Mouse (Mus musculus) retina, adult 2 months (tissue): ENCODE measurements at regions not wholly inside any gene's neighbourhood (a gene's known extent, or its start where the extent isn't known, plus 50 kb on each side); places are given as distances from the start of the nearest gene placed in this dataset.

ENCODE experiments used
- DNase-seq: peaks from one replicate; pipeline ENCODE4 v3.0.0-alpha.2; 2012; ENCODE audit warnings: low read depth, low spot score

GRCm38 (mm10) chr9:84295891-84296290, 370.9 kb downstream of the Bckdhb start:
- no peak for DNase-seq

DNA sequence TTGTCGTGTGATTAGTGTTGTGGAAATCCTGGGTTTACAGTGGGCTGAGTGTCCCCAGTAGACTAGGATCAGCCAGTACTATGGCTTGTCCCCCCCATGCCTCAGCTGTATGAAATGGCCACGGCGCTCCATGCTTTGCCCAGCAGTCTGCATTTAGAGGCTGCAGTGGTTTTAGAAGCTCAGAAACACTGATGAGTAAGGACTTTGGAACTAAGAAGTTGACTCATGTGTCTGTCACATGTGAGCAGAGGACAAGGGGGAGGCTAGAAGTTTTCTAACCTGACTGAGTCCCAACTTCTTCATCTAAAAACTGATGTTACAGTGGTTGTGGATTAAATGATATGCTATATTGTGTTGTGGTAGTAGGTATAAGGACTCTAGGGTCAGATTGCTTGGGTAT, 371.5 kb downstream of the Bckdhb start:
- DNase-seq = no peak

- no peak for DNase-seq
Observed at GRCm38 (mm10) chr9:84304398-84304797, 379.5 kb downstream of the Bckdhb start.

- no peak for DNase-seq
Observed at GRCm38 (mm10) chr9:84318811-84319210, 393.9 kb downstream of the Bckdhb start.

- DNase-seq = no peak
Observed at GRCm38 (mm10) chr9:84319338-84319737, 394.4 kb downstream of the Bckdhb start.

DNA sequence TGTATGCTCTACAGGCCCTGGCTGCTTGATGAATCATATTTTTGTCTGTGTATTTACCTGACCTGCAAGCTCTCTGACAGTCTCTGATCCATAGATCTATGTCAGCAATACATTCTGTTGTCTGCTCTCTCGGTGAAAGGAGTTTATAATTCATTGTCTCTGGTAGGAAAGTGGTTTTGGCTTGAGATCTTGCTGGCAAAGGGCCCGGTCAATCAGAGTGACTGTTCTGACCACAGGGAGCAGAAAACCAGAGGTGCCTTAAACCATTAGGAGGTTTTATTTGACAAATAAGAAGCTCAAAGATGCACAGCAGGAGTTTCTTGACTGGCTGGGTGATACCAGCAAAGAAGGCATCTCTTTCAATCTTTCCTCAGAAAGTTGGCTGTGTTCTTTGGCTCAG, 398.2 kb downstream of the Bckdhb start:
- DNase-seq = no peak

GRCm38 (mm10) chr9:84331083-84331602, 406.2 kb downstream of the Bckdhb start:
- DNase-seq = no peak

DNA sequence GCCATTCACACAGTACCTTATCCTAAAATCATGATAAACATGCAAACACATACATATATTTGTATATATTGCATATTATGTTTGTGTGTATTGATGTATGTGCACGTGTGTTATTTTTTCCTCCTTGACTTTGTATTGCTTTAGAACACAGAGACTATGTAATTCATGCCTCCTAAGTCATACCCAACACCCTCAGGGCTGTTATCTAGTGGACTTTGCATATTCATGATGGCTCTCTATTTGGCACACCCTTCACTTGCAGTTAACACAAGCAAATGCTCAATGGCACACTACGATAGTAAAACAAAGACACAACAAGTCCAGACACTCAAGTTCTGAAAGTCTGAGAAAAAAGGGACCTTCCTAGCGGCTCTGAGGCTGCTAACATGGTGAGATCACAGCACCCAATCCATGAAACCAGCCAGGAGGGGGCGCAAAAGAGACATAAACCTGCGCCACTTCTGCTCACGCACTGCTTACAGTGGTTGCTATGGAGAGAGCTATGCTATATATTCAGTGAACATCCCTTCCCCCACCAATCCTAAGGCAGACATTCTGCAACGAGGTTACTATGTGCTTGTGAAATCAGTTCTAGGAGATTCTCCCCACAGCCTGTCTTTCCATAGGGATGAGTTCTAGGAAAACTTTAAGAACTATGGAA, 418.6 kb downstream of the Bckdhb start:
- DNase-seq = peak; percentile 28

DNA sequence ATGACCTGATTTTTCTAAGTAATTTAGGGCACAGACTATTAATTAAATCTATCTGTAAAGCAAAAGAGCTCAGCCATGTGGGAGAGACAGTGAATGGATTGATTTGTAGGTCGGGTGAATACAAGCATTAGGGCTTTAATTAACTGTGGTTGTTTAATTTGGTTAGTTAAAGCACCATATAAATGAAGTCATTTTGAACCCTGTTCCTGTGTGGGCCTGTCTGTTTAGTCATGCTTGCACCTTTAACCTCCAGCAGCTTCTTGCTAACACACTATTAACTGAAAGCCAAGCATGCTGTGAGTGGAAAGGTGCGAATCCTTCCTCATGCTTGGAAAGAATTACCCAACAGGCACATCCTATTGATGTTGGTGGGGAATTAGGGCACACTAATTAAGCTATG, 425.3 kb downstream of the Bckdhb start:
- no peak for DNase-seq

- DNase-seq = no peak
Observed at GRCm38 (mm10) chr9:84354409-84354808, 429.5 kb downstream of the Bckdhb start.

- DNase-seq = no peak
Observed at GRCm38 (mm10) chr9:84356167-84356566, 431.2 kb downstream of the Bckdhb start.

GRCm38 (mm10) chr9:84359879-84360278, 434.9 kb downstream of the Bckdhb start:
- no peak for DNase-seq

GRCm38 (mm10) chr9:84360484-84360883, 435.5 kb downstream of the Bckdhb start:
- no peak for DNase-seq

- no peak for DNase-seq
Observed at GRCm38 (mm10) chr9:84363478-84363877, 438.5 kb downstream of the Bckdhb start.

DNA sequence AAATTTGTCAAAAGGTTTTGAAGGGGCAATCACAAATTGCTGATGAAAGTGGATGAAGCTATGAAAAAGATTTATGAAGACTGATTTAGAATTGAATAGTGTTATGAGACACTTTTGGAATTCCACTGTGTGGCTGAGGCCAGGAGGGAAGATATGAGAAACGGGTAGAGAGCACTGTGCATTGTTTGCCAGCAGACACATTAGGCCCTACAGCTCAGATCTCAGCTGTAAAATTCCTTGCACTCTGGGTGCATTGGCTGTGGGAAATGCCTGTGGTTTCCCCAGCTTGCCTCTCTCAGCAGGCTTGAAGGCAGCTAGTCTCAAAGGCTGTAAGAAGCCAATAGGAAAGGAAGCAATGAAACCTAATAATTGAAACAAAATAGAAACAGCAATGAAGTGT, 444.3 kb downstream of the Bckdhb start:
- no peak for DNase-seq

- no peak for DNase-seq
Observed at GRCm38 (mm10) chr9:84370260-84370659, 445.3 kb downstream of the Bckdhb start.

DNA sequence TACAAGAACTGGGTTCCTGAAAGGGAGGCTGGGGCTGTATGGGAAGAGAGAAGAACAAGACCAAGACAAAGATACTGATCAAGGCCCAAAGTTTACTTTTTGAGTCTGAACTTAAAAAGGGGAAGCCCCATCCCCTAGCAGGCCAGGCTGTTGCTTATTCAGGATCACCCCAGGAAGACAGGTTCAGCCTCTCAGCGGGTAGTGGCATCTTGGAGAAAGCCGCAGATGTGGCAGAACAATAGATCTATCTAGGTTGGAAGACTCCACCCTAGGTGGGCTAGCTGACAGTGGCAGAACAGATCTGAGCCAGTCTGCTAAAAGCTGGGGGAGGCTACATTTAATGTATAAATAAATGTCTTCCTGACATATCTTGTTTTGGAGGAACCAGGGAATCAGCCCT, 450.8 kb downstream of the Bckdhb start:
- DNase-seq = no peak

DNA sequence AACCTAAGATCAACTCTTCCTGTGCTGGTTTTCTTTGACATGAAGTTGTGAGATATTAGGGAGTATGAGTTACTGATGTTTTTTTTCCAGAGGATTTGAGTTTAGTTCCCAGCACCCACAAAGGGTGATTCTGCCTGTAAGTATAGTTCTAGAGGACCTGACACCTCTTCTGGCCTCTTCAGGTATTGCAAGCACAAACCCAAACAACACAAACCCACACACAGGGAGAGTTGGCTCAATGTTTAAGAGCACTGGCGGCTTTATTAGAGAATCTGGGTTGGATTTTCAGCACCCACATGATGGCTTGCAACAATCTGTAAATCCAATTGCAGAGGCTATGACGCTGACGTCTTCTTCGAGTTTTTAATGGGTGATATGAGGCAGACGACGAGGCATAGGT, 451.7 kb downstream of the Bckdhb start:
- DNase-seq = no peak

DNA sequence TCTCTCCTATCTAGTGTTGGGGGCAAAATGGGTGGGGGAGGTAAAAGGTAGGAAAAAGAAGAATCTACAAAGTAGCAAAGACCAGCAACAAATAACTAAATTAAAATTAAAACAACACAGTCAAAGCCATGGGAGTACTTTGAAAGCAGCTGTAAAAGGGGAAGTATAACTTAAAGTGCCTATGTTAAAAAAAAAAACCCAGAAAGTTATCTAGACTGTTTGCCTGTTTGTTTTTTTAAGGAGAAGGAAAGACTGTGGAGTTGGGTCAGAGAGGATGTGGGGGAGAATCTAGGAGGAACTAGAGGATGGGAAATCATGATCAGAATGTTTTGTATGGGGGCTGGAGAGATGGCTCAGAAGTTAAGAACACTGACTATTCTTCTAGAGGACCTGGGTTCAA, 457.0 kb downstream of the Bckdhb start:
- DNase-seq = no peak

DNA sequence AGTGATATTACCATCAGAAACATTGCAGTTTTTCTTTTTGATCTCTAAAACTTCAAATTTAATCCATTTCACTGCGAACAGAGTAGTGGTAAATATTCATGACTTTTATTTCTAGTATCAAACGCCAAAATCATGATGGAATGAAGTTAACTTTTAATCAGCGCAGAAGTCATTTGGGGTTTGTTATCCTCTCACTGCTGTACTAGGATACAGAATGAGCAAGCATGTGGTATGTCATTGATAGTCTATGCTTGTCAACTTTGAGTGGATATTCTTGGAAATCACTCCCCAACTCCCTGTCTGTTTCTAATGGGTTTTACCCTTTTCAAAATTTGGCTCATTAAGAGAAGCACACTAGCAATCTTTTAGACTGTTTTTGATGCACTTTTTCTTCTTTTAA, 464.9 kb downstream of the Bckdhb start:
- DNase-seq = no peak

DNA sequence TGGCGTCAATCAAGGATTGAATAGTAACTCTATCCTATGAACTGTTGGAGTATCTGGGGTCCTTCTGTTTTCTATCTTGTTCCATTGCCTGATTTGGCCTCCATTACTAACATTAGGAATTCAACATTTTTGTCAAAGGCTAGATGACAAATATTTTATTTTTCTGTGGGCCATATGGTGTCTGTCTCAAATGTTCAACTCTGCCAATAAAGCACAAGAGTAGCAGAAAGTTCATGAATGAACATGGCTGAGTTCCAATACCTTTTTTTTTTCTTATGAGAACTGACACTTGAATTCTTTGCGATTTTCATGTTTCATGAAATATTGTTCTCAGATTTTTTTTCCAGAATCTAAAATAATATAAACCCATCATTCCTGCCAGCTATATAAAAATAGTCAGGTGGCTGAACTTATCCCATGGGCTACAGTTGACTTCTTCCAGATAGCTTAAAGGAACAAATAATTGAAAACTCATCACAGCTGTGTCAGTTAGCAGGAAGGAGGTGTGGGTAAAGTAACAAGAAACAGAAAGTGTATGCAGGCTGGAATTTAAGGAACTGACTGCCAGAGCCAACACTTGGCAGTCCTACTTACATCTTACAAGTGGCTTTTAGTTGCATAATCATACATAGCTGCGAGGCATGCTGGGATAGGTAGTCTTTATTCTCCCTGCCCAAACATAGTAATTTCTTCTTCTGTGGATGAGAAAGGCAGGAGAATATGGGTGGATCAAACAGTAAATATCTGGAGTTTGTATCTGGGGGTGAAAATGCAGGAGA, 469.8 kb downstream of the Bckdhb start:
- no peak for DNase-seq

DNA sequence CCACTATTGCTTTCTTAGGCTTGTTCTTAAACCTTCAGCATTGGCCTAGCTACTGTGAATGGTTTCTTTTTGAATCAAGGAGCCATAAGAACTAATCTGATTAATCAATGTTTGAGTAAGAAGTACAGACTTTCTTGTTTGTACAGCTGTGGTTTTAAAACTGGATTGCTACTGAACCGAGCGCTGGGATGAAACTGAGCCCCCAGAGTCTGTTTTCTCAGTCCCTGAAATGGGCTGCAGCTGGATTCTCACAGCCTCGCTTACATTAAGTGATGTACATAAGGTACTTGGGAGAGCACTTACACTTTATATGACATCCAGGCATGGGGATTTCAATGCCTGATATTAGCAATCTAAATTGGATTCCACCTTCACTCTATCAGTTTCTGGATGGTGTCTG, 474.5 kb downstream of the Bckdhb start:
- DNase-seq = no peak
